Mouse (Mus musculus): ENCODE data around the gene Gpd2.

The Gpd2 gene

DNA sequence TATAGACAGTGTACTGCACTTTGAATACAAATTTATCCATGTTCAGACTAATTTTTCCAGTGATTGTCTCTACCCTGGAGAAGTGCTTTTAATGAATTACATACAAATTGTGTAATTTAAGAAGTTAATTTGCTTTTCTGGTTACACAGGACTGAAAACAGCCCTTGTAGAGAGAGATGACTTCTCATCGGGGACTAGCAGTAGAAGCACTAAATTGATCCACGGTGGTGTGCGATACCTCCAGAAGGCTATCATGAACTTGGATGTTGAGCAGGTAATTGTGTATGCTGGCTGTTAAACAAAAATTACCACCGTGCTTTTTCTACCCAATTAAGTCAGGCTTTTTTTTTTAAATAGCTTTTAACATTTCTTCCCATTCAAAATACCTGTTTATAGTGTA, 66.8 kb downstream of the Gpd2 start:
- DNase-seq (ENCODE audit: low spot score), result no peak

DNA sequence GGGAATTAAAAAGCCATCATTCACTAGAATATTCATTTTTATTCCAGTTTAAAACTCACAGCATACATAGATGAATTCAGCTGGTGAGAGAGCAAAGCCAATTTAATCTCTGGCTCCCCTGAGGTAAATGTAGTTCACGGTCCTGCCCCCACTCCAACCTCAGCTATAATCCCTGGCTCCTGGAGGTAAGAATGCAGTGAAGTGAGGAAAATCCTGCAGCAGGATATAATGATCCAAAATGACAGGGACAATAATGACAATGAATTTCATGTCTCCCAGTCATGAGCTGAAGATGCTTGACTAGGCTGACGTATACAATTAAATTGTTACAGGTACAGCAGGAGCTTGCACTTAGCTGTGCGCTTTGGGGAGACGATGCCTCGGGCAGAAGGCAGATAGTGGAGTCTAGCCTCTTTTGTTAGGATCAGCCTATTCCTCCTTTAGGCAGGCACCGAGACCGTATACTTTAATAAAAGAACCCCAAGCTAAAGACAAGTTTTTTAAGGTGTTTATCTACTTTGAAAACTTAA, 74.9 kb downstream of the Gpd2 start:
- no peak for DNase-seq (ENCODE audit: low spot score)

DNA sequence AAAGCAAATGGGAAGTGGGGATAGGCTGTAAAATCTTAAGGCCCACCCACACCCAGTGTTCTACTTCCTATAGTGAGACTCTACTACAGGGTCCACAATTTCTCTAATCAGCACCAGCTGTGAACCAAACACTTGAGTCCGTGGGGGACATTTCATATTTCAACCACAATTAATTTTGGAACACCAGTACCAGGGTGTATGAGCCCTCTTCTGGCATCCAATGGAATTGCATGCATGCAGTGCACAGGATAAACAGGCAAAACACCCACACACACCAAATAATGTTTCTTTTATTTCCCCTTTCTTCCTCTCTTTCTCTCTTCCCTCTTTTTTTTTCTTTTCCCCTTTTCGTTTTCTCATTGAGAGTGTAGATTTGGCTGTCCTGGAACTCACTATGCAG, 78.6 kb downstream of the Gpd2 start:
- peak; percentile 42 for DNase-seq (ENCODE audit: low spot score)

DNA sequence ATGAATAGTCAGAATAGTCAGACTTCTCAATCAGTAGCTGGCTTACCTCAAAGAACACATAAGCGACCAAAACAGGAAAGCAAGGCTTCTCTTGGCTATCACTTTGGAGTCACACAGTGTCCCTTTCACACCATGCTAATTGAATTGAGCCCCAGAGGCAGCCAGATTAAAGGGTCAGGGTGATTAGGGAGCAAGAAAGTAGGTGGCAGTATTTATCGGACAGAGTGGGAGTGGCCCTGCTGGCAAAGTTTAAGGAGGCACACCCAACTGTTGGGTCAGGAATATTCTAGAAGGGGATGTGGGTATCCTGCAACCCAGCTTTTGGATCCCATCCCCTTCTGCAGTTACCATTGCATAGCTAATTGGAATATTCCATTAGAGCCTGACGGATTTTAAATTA, 80.9 kb downstream of the Gpd2 start:
- DNase-seq (ENCODE audit: low spot score), result no peak

DNA sequence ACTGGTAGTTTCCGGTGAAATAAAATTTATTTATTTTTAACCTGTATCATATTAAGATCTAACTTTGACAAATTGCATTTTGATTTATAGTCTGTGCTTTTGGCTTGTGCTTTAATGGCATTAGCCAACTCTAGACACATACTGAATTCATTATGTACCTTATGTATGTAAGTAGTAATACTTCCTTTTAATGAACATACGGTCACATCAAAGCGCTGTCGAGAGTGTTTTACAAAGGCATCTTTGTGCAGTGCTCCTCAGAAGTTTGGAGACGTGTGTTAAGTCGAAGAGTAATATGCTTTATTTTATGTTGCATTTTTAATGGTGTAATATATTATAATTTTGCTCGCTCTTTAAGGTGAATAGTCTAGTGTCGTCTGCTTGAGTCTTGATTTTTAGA, 88.7 kb downstream of the Gpd2 start:
- no peak for DNase-seq (ENCODE audit: low spot score)

DNA sequence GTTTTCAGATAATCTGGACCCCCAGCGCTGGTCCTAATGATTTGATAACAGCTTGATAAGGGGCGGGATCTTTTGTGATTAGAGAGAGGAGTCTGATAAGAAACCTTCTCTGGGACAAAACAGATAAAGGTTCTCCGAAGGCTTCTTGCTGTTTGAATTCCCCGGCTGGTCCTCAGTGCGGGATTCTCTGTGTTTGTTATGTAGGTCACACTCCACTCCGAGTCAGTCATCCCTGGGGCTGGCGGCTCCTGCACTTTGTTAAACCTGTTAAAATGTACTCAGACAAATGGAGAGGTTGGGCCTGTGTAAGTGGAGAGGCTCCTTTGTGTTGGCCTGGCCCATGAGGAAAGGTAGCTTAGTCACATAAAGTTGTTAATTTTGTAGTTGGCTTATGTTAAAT, 91.9 kb downstream of the Gpd2 start:
- no peak for DNase-seq (ENCODE audit: low spot score)

DNA sequence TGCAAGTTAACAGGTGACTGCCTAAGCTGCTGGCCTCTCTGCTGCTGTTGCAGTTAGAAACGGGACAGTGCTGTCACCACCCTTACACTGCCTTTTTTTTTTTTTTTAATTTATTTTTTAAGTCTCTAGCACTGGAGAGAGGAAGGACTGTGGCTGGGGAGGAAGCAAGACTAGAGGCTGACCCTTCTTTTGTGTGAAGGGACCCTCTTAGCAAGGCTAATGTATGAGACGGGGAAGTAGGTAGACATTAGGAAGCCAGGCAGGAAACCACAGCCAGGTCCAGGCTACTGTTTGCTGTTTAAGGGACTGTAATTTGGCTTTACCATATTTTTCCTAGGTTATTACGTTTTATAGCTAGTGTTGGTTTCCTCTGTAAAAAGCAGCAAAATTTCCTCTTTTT, 93.4 kb downstream of the Gpd2 start:
- no peak for DNase-seq (ENCODE audit: low spot score)

DNA sequence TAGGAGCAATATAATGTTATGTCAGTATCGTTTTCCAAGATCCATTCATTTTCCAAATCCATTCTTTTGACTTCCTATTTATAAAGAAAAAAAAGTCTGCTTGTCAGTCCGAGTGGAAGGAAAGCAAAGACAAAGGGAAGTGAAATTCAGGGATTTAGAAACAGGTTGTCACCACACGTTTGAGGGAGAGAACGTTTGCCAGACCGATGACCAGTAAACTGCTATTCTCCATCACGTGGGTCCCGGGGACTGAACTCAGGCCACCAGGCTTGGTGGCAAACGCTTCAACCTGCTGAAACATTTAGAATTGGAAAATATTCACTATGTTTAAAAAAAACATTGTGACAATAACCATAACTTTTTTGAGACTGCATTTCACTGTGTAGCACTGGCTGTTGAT, 93.8 kb downstream of the Gpd2 start:
- no peak for DNase-seq (ENCODE audit: low spot score)

DNA sequence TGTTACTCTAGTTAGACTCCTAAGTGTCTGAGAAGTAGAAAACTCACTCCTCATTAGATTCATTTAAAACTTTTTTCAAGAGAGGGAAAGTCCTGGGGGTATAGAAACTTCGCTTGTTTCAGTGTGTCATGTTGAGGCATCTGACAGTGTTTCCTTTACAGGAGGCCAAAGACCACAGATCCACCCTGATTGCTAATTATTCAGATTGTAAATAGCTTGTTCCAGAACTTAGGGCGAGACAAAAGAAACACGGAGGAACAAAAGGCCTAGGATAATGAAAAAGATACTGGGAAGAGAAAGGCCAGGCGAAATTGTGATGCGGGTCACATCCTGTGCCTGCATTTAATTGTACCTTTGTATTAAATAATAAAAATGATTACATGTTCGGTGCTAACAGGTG, 96.0 kb downstream of the Gpd2 start:
- DNase-seq (ENCODE audit: low spot score), result no peak

DNA sequence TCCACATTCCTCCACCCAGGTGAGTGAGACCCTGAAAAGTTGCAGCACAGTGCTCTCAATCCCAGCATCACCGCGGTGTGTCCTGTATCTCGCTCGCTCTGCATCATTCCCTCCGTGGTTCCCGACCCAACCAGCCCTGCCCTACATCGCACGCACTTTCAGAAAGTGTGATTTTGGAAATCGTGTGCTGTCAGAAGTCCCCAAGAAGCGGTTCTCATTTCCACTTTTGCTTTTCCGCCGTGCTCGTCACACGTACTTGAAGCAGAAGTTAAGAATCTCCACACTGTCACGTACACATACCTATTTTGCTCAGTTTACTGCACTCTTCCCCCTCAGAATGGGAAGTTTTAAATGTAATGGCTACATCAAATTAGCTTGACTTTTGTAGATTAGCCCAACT, 98.0 kb downstream of the Gpd2 start:
- no peak for DNase-seq (ENCODE audit: low spot score)

DNA sequence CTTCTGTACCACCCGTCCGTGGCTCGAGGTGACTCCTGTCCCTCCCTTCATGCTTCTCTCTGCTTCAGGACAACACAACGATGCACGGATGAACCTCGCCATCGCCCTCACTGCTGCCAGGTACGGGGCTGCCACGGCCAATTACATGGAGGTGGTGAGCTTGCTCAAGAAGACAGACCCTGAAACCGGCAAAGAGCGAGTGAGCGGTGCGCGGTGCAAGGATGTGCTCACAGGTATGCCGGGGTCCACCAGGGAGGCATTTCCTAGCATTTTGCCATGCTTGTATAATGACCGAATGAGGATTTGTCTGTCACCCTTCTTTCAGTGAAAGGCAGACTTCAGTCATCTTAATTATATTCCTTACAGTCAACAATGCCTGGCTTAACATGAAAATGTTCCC, 101.3 kb downstream of the Gpd2 start:
- no peak for DNase-seq (ENCODE audit: low spot score)

DNA sequence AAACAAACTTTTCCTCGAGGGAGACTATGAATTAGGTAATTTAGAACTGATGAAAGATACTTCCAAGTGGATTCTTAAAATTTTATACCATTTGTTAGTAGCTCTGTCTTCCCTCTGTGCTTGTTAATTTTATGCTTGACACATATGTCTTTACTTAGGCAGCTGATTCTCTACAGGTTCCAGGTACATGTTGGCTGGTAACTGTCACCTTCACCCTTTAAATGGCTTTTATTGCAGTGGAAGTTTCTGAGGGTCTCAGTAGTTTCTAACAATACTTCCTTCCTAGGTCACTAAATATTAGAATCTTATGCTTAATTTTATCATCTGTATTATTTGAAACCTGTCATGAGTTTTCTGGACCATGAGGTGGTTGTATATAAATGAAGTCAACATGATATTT, 105.5 kb downstream of the Gpd2 start:
- DNase-seq (ENCODE audit: low spot score), result no peak

DNA sequence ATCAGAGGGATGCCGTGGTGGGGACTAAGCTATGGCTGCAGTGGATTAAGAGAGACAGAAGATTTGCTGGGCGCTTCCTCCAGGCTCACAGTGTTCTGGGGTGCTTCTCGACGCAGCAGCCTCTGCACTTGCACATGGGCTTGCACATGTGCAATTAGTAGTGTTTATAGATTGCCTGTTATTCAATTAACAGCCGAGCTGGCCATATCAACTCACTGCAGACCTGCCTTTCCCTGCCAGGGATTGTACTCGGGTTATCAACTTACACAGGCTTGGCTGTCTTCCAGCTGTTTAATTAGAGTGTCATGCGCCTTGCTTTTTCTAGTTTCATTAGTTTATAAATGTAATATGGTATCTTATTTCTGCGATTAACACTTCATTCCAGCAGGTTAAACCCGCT, 113.2 kb downstream of the Gpd2 start:
- DNase-seq (ENCODE audit: low spot score), result no peak

DNA sequence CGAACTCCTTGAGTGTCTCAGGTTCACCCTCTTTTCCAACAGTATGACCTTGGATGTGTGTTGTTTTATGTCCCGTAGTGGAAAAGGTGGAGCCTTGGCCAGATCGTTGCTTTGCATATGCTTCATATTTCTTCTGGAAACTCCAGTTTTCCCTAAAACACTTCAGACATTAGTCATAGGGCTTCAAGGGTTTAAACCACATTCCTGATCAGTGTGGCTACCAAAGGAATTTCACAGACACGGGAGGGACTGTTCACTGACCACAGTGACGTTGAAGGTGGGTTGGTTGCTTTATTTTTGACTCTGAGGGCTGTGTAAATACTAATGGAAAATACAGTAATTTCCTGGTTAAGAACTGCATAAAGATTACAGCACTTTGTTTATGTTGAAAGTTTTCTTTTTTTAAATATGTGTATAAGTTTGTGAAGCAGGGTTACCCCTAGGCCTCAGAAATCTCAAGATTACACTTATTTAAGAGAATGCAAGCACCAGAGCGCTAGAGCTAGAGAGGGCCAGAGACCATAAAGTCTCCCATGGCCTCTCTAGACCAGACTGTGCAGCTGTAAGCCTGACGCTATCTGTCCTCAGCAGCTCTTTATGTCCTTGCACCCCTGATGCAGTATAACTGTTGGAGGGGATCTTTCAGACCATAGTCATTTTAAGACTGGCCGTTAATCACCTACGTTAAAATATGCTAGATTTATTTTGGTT, 116.4 kb downstream of the Gpd2 start:
- DNase-seq (ENCODE audit: low spot score), result peak; percentile 24

DNA sequence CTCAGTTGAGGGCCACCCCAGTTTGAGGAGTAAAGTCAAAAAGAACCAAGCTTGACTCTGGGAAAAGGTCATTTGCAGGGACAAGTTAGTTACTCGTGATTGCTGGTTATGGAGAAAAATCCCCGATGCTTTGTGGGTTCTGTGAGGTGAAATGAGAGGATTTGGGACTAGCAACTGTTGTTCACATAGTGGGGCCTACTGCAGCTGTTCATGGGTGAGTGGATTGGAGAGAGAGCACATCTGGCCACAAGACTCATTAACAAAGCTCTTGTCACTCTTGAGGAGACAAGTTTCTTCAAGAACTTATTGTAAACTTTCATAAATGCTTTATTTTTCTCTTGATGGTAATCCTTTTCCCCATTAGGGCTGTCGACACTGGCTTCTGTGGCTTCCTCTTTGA, 117.4 kb downstream of the Gpd2 start:
- no peak for DNase-seq (ENCODE audit: low spot score)

DNA sequence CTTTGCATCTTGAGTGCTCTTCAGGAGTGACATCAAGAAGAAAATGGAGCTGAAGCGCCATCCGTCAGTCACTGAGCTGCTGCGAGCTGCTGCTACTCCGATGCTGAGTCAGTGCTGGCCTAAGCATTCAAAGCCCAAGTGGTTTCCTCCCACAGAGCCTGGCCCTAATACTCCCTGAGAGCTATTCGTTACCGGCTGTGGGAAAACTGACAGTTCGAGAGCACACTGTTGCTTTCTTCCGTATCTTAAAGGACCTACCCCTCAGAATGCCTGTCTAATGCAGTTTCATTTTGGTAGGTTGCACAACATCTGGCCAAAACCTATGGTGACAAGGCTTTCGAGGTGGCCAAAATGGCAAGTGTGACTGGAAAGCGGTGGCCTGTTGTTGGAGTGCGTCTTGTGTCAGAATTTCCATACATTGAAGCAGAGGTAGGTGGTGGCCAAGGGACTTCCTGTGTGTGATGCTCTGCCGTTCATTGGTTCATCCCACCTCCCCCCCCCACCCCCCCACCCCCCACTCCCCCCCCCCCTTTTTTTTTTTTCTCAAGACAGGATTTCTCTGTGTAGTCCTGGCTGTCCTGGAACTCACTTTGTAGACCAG, 118.9 kb downstream of the Gpd2 start:
- DNase-seq (ENCODE audit: low spot score), result no peak

DNA sequence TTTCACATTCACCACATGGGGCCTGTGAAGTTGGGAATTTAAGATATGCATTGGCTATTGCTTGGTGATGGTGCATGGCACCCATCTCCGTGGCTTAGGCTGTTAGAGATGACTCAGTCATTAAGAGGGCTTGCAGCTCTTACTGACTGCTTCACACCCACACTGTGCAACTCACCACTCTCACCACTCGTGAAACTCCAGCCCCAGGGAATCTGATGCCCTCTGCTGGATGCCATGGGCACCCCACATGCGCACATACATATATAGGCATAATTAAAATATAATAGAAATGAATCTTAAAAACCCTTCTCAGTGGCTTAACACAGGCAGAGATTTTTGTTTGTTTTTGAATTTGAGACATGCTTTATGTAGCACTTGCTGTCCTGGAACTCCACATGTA, 125.1 kb downstream of the Gpd2 start:
- DNase-seq (ENCODE audit: low spot score), result peak; percentile 2

DNA sequence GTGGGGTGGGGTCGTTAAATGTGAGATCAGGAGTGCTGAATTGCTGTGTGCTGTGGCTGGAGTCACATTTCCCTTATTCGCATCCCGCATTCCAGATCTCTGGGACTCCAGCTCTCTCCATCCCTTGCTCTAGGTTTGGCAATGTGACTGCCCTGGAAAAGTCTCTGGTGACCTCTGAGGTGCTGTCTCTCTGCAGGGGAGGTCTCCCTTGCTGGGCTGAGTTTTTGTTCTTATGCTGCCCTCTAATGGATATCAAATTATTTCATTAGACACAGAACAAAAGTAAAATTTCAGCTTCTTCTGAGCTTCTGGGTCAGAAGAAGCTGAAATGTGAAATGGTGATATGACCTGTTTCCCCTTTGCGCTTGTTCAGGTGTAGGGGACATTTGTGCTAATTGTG, 137.2 kb downstream of the Gpd2 start:
- no peak for DNase-seq (ENCODE audit: low spot score)

DNA sequence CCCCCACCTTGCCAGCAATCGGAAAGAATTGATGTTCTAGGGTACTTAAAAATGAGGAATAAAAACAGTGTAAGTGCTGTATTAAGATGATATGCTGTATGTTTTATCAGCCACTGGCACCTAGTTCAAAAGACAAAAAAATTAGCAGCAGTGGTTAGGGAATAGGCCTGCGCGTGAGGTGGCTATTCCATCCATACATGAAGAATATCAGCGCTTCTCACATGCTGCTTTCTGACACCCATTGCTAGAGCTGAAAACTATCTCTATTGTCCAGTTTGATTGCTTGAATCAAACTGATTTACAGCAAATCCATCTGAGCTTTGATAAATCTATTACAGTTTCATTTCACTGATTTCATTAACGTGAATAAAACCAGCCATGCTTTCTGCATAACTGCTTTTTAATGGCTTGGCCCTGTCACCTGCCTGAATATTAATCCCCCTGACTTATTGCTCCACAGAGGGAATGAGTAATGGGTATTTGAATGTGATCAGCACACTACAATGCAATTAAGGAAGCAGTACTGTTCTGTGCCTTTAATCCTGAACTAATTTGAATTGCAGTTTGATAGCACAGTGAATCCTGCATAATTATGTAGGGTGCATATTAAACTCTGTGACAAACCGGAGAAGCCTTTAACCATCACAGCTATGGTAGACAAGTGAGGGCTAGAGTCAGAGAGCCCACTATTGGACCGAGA, 137.9 kb downstream of the Gpd2 start:
- DNase-seq (ENCODE audit: low spot score), result no peak

DNA sequence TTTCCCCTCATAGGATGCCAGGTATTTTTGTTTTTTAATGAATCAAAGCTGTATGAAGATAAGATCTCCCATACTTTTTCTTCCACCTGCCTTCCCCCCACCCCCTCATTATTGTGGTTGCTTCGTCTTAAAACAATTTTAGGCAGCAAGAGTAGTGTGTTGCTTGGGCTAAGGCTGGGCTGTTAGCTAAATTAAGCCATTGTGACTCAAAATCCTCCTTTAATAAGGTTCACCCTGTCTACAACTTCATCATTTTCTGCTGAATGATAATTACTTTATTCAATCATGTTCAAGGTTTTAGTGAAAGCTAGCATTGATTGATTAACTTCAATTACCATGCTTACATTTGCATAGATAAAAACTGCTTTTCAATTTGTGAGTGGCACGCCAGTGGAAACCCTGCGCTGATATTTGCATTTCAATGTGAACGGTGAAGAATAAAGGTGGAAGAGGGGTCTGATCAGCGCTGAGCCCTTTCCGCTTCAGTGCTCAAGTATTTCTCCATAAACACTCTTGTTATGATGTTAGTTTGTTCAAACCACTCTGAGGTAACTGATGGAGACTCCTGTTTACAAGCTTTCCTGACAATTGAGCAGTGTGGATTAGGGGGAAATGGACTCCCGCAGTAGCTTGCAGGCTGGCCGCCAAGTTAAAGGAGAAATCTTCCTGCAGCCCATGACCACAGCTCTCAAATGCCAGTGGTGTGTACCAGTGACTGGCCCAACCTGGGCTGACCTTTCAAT, 140.9 kb downstream of the Gpd2 start:
- DNase-seq (ENCODE audit: low spot score), result no peak

DNA sequence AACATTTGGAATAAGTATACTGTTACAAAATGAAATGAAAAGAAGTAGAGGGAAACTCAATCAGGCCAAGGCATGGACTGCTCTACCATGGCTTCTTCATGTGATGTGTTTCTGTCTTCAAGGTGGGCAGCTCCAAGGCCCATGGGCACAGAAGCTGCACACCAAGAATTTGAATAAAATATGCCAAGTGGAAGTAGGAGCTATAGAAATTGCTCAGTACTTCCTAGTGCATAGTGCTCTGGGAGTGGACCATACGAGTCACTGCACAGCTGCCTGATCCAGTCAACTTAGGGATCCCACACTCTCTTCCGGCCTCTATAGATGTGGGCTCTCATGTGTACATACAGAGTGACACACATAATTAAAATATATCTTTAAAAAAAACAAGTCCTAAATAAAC, 147.2 kb downstream of the Gpd2 start:
- no peak for DNase-seq (ENCODE audit: low spot score)

DNA sequence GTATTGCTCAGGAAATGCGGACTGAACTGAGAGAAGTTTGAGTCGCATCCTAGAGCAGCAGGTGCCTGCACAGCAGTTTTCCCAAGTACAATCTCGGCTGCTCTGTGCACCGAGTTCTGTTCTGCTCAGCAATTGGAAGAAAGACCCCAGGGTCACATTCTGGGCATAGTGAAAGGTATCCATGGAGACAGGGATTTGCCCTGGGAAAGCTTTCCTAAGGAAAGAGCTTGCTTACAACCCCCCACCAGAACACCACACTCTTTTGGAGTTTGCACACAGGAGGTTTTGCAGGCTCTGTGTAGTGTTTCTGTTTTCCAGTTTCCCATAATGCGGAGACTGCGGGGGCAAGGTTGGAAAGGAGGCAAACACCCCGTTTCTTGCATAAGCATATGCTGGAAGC, 150.4 kb downstream of the Gpd2 start:
- DNase-seq (ENCODE audit: low spot score), result no peak

DNA sequence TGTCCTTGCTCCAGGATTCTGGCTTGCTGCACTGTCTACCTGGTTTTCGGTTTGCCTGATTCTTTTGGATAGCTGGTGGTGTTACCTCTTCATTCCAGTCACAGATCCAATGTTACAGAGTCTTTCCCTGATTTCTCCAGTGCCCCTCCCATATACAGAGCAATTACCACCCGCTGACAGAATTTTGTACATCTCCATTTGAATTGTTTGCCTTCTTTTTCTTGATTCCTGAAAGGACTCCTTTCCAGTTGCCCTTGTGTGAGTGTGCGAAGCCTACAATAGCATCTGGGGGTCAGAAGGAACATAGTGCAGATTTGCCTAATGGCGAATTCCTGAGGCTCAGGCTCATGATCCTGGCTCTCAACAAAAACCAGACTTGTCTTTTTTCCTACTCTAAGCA, 157.6 kb downstream of the Gpd2 start:
- DNase-seq (ENCODE audit: low spot score), result no peak
